Mouse (Mus musculus) erythroblast, embryonic 14.5 days (primary cell): ENCODE data around the gene Elmod3. TPM values are rescaled to one million over a fixed set of nuclear protein-coding genes. Genes with fewer than 3 reads are reported as not detected.

ENCODE experiments used
- H3K27me3 ChIP-seq: 2 replicates; pipeline ENCODE4 v1.6.1; 2012; ENCODE audit warnings: inconsistent platforms; ENCODE audit not compliant: control insufficient read depth
- H3K36me3 ChIP-seq: 2 replicates; pipeline ENCODE4 v1.6.1; 2012; ENCODE audit warnings: mild to moderate bottlenecking, inconsistent platforms; ENCODE audit not compliant: control insufficient read depth
- H3K4me1 ChIP-seq: 2 replicates; pipeline ENCODE4 v1.6.1; 2012; ENCODE audit warnings: inconsistent platforms; ENCODE audit not compliant: control insufficient read depth
- H3K4me3 ChIP-seq: replicated peaks from 2 replicates; pipeline ENCODE3; 2012; ENCODE audit warnings: moderate library complexity, mild to moderate bottlenecking, inconsistent platforms
- H3K9me3 ChIP-seq: 2 replicates; pipeline ENCODE4 v1.6.1; 2012; ENCODE audit warnings: low read length, inconsistent platforms, mixed read lengths; ENCODE audit not compliant: control insufficient read depth
- GATA1 ChIP-seq: IDR thresholded peaks from 2 replicates; pipeline ENCODE4 v1.6.1; 2012; ENCODE audit warnings: low read length, inconsistent platforms, mixed read lengths
- TAL1 ChIP-seq: IDR thresholded peaks from 3 replicates; pipeline ENCODE4 v1.6.1; 2012; ENCODE audit warnings: low read length, inconsistent platforms, mixed read lengths
- polyA plus RNA-seq: library from polyadenylated mRNA; stranded (reverse); fragments of >175 nt; gene quantifications from 2 replicates; pipeline ENCODE4 v1.2.3, GENCODE M21; 2012

Gene Elmod3
- polyA plus RNA-seq, 1 experiment: 0.15 TPM

DNA sequence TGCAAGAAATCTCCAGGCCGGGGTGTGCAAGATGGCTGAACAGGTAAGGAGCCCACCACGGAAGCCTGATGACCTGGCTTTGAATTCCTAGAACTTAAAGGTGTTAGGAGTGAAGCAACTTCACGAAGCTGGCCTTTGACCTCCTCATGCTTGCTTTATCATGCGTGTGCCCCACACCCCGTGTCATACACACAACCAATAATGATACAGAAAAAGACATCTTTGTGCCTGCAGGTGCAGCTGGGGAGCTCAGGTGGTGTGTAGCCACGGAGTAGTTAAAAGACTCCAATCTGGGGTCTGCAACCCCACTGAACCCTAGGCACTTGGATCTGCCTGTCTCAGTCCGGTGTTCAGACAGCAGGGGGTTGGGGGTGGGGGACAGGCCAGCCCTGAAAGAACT lies 32.7 kb downstream of the Elmod3 start:
- Histone ChIP-seq H3K4me3 (no peak overlapping the region), H3K4me1 (no peaks in the 10 kb centered on the region; the same call in 1 of the 2 replicates), H3K27me3 (no peaks in the 10 kb centered on the region), H3K36me3 (peaks cover 8% of the 10 kb centered on the region), H3K9me3 (no peaks in the 10 kb centered on the region)
- no peak for TF ChIP-seq TAL1
- no peak for TF ChIP-seq GATA1

DNA sequence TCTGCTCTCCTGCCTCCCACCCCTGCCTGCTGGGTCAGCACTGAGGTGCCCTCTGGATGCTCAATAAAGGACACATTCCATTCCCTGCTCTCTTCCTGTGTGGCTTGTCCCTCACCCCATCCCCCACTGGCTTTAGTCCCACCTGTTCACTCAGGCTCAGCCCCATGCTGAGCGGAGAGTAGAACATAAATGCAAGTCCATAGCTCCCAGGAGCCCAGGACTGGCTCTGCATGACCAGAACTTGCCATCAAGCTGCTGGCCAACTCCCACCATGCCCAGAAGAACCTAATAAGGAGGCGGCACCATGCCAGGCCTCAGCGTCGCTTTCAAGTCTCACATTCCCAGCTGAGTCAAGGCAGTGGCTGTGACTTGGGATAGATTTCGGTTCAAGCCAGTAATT lies 35.3 kb downstream of the Elmod3 start:
- TF ChIP-seq GATA1: no peak
- TF ChIP-seq TAL1: no peak
- Histone ChIP-seq H3K9me3 (no peaks in the 10 kb centered on the region), H3K36me3 (no peaks in the 10 kb centered on the region), H3K4me1 (no peaks in the 10 kb centered on the region; the same call in 1 of the 2 replicates), H3K27me3 (no peaks in the 10 kb centered on the region), H3K4me3 (no peak overlapping the region)

DNA sequence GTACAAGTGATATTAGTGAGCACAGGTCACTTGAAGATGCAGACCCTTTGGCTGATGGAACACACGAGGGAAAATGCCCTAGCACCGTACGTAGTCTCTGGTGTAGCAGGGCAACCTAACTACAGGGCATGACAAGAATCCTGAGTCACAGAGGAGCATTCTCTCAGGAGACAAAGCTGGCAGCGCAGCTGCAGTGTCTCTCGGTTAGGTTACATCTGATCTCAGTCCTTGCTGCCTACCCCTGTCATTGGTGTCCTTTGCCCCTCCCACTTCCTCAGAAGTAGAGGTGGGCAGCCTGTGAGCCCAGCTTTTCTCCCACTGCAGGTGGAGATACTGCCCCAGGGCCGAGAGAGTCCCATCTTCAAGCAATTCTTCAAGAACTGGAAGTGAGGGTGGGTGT lies 35.7 kb downstream of the Elmod3 start:
- Histone ChIP-seq H3K27me3 (no peaks in the 10 kb centered on the region), H3K4me3 (no peak overlapping the region), H3K9me3 (no peaks in the 10 kb centered on the region), H3K4me1 (no peaks in the 10 kb centered on the region; the same call in 1 of the 2 replicates), H3K36me3 (no peaks in the 10 kb centered on the region)
- no peak for TF ChIP-seq GATA1
- TF ChIP-seq TAL1: no peak

DNA sequence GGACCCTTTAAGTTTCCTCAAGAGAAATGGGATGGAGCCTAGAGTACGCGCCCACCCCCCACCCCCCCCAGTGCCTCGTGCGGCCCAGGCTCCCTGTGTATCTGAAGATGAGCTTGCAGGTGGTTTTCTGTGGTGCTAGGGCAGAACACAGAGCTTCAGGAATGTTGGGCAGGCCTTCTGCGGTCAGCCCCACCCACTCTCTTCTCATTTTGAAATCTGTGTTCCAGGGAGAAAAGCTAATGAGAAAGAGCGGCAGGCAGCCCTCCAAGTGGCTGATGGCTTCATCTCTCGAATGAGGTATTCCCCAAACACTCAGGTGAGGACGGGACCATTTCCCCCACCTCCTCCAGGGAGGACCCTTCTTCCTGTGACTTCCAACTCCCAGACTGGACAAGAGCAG lies 37.4 kb downstream of the Elmod3 start:
- H3K27me3 ChIP-seq: no peaks in the 10 kb centered on the region
- TF ChIP-seq TAL1 (no peak), GATA1 (no peak)
- H3K4me1 ChIP-seq: no peaks in the 10 kb centered on the region

DNA sequence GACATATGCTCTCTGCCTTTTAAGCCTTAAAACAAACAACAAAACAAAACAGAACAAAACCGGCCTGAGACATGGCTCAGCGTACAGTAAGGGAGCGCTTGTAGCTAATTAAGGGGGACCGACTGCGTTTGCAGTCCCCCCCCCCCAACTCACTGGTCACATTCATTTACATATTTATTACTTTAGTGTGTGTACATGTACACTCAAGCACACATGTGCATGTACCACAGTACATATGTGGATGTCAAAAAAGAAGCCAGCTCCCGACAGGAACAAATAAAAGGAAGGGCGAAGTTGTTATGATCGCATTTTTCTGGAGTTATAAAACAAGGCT lies 45.2 kb downstream of the Elmod3 start:
- no peaks in the 10 kb centered on the region for H3K36me3 ChIP-seq
- H3K4me1 ChIP-seq: peaks cover 40% of the 10 kb centered on the region

More for the DNA sequence above, 37.4 kb downstream of the Elmod3 start:
- Histone ChIP-seq H3K4me3 (no peak overlapping the region), H3K9me3 (no peaks in the 10 kb centered on the region), H3K36me3 (no peaks in the 10 kb centered on the region)

DNA sequence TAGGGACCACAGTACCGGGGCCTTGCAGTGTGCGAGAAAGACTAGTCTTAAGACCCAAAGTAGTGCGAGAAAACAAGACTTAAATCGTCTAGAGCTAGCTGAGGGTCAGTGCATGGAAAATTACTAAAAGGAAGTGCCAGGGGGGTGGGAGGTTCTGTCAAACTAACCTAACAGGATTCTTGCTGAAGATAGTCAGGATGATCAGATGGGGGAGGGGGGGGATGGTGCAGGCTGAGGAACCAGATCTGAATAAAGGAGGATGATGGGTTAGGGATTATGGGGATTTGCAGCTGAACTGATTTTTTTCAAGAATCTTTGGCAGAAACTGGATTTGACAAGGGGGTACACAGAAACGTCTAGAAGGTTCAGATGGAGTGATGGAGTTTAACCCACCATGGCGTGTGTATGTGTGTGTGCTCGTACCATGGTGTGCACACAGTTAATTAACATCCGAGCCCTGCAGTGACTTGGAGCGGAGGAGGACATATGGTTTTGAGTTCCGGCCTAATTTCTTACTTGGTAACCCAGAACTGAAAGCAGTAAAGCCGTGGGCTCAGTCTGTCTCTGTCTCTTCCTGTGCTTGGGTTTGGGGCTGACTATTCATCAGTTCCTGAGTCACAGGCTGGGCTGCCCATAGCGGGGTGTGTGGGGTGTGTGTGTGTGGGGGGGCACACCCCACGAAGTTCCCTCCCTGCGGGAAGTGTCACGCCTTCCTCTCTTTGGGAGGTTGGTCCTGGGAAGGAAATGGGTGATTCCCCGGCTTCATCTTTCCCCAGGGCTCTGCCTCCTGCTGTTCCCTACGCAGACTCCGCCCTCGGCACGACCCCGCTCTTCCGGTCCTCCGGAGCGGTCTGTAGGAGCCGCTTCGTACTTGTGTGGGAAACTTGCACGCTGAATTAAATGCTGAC lies 45.8 kb downstream of the Elmod3 start:
- Histone ChIP-seq H3K4me1 (peaks cover 40% of the 10 kb centered on the region), H3K27me3 (no peaks in the 10 kb centered on the region), H3K9me3 (no peaks in the 10 kb centered on the region), H3K4me3 (peak overlapping the region; percentile 60), H3K36me3 (no peaks in the 10 kb centered on the region)
- no peak for TF ChIP-seq TAL1

More for the DNA sequence above, 45.2 kb downstream of the Elmod3 start:
- H3K4me3 ChIP-seq: peak overlapping the region; percentile 60
- TF ChIP-seq GATA1 (no peak), TAL1 (no peak)
- H3K27me3 ChIP-seq: no peaks in the 10 kb centered on the region
- no peaks in the 10 kb centered on the region for H3K9me3 ChIP-seq

DNA sequence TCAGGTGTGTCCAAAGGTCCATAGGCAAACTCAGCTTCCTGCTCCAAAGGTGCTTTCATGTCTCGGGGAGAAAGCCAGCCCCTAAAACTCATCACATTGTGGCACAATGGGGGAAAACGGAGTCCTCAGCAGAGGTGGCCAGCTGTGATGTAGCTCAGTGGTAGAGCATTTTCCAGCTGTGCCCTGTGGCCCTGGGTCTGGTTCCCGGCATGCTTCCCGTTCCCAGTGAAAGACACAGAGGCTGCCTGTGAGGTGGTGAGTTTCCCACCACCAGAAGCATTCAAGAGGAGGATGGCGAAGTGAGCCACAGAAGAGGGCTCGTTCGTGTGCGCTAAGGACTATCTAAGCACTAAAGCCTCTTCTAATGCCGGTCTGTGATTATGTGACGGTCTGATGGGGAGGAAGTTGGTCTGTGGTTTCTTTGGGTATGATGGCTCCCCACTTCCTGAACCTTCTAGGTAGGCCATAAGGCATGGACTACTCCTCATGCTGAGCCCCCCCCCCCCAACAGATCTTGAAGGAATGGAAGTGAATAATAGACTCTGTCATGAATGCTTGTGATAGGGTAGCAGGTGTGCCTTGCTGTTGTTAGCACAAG lies 47.6 kb downstream of the Elmod3 start:
- Histone ChIP-seq H3K4me1 (peaks cover 40% of the 10 kb centered on the region), H3K4me3 (no peak overlapping the region), H3K36me3 (no peaks in the 10 kb centered on the region)

DNA sequence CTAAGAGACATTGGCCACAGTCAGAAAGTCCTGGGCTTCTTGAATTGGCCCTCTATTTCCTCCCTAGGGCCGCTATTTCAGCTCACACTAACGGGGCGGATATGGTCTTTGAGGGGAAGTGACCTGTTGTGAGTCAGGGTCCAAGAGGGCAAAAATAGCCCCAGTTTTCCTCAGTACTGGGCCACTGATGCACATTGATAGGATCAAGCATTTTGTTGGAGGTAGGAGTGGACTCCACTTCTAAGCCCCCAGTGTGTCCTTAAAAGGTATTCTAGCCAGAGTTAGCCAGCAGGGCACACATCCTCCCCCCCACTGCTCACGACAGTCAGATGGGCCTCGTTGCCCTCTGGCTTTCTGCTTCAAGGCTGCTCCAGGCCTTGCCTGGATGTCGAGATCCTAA lies 48.2 kb downstream of the Elmod3 start:
- TF ChIP-seq GATA1: no peak
- no peak for TF ChIP-seq TAL1
- peaks cover 42% of the 10 kb centered on the region for H3K4me1 ChIP-seq
- H3K27me3 ChIP-seq: no peaks in the 10 kb centered on the region
- no peak overlapping the region for H3K4me3 ChIP-seq
- H3K36me3 ChIP-seq: no peaks in the 10 kb centered on the region
- H3K9me3 ChIP-seq: peaks cover 4% of the 10 kb centered on the region; the same call in 1 of the 2 replicates

More for the DNA sequence above, 47.6 kb downstream of the Elmod3 start:
- TF ChIP-seq GATA1 (no peak), TAL1 (no peak)
- no peaks in the 10 kb centered on the region for H3K27me3 ChIP-seq
- H3K9me3 ChIP-seq: peaks cover 4% of the 10 kb centered on the region; the same call in 1 of the 2 replicates

DNA sequence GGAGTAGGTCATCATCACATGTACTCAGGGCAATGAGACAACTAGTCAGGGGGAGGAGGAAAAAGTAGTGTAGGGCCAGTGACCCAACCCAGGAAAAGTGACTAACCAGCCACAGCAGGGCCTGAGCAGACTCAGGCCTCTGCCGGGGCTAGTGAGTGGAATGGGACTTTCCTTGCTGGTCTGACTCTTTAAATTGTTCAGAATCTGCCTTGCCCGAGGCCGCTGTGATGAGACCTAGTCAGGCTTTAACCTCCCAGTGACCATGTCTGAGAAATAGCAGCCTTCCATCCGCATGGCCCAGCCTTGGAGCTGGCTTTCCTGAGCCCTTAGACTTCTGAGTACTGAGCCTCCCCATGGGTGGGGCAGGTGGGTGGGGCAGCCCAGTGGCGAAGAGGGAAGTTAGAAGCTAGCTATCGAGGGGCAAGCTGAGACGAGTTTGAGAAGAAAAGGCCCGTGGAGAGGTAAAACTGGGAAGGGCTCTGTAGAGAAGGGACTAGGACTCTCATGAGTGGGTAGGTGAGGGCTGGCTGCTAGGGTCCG lies 49.1 kb downstream of the Elmod3 start:
- peak overlapping the region; percentile 41 for H3K4me3 ChIP-seq
- peaks cover 4% of the 10 kb centered on the region; the same call in 1 of the 2 replicates for H3K9me3 ChIP-seq
- H3K27me3 ChIP-seq: no peaks in the 10 kb centered on the region
- TF ChIP-seq GATA1: no peak
- no peak for TF ChIP-seq TAL1
- H3K4me1 ChIP-seq: peaks cover 50% of the 10 kb centered on the region
- no peaks in the 10 kb centered on the region for H3K36me3 ChIP-seq
